Mouse (Mus musculus) MEL (cell line): ENCODE results near the gene Tnfsf10.

Experiments used
- CHD1 ChIP-seq: IDR thresholded peaks from 2 replicates; pipeline ENCODE4 v1.6.1; 2012; ENCODE audit warnings: low read depth, mild to moderate bottlenecking, inconsistent platforms, low read length, improper control_type of control experiment
- CTCF ChIP-seq, 3 experiments: IDR thresholded peaks in 2 of 3; conservative IDR thresholded peaks in 1 of 3; 2 replicates each; pipeline ENCODE4 v1.5.1; 2011 to 2012; ENCODE audit warnings: low read length in 3 of 3, low read depth in 2 of 3, mild to moderate bottlenecking in 2 of 3, improper control_type of control experiment in 1 of 3, inconsistent platforms in 1 of 3, mixed read lengths in 1 of 3, moderate library complexity in 1 of 3; ENCODE audit not compliant: control insufficient read depth in 1 of 3, insufficient read depth in 1 of 3, poor library complexity in 1 of 3, severe bottlenecking in 1 of 3
- E2F4 ChIP-seq: IDR thresholded peaks from 2 replicates; pipeline ENCODE4 v1.6.1; 2011; ENCODE audit warnings: low read depth, low read length, improper control_type of control experiment, borderline replicate concordance
- EP300 ChIP-seq, 2 experiments: IDR thresholded peaks; 2 replicates each; pipeline ENCODE4 v1.6.1; 2011; ENCODE audit warnings: improper control_type of control experiment in 2 of 2, low read length in 2 of 2, low read depth in 1 of 2, mild to moderate bottlenecking in 1 of 2
- HCFC1 ChIP-seq: IDR thresholded peaks from 2 replicates; pipeline ENCODE4 v1.6.1; 2012; ENCODE audit warnings: low read depth, mild to moderate bottlenecking, inconsistent platforms, low read length, improper control_type of control experiment, moderate library complexity
- MAX ChIP-seq: IDR thresholded peaks from 2 replicates; pipeline ENCODE4 v1.6.1; 2011; ENCODE audit warnings: low read length, improper control_type of control experiment
- POLR2AphosphoS5 ChIP-seq: IDR thresholded peaks from 2 replicates; pipeline ENCODE4 v1.6.1; 2012; ENCODE audit warnings: low read depth, borderline replicate concordance, mild to moderate bottlenecking, inconsistent platforms, low read length, moderate library complexity, mixed read lengths
- TCF12 ChIP-seq: IDR thresholded peaks from 2 replicates; pipeline ENCODE4 v1.6.1; 2014; ENCODE audit warnings: low read depth, mild to moderate bottlenecking, inconsistent platforms, low read length, improper control_type of control experiment, moderate library complexity
- ZC3H11A ChIP-seq: IDR thresholded peaks from 2 replicates; pipeline ENCODE4 v1.6.1; 2012; ENCODE audit warnings: low read depth, mild to moderate bottlenecking, inconsistent platforms, low read length, improper control_type of control experiment

- TF ChIP-seq HCFC1 (no peak), TCF12 (no peak), MAX (no peak), EP300 (IDR thresholded peaks at IDR 0.05; ENCODE audit: low read depth in 1 of 2, low read length in 2 of 2) (no peak), E2F4 (no peak), POLR2AphosphoS5 (no peak), ZC3H11A (no peak), CTCF (IDR thresholded peaks at IDR 0.05 in 2 of 3, conservative IDR thresholded peaks at IDR 0.05 in 1 of 3; ENCODE audit: control insufficient read depth in 1 of 3, insufficient read depth in 1 of 3, low read depth in 2 of 3, low read length in 3 of 3, poor library complexity in 1 of 3, severe bottlenecking in 1 of 3) (no peak), CHD1 (no peak)
Measured at GRCm38 (mm10) chr3:27317288-27318024, 628 bp downstream of the Tnfsf10 start.
